Mouse (Mus musculus) brain, adult 2 months (tissue): ENCODE results near the gene Vmn2r15.

ENCODE experiments used
- DNase-seq: peaks from one replicate; pipeline ENCODE4 v3.0.0; 2011; ENCODE audit warnings: low read depth, low spot score

Gene Vmn2r15

DNA sequence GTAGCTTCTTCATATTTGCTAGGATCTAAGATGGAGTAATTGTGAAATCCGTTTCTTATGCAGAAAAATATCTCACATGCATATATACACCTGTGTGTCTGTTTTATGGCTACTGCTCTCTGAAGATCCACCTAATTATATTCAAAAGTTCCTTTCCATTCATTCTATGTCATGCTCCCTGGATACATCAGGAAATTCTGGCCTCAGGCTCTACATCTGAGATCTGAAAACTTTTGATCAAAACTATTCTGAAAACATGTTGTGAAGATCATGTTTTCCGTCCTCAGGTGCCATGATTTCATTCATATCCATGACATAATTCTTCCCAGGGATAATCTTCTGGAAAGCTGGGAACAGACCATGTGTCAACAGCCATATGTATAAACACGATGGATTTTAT is at the start of gene Vmn2r15:
Gene Vmn2r15, minus strand, starts transcription at position 101 of the 400 bp plus-strand sequence.
- no peak for DNase-seq

DNA sequence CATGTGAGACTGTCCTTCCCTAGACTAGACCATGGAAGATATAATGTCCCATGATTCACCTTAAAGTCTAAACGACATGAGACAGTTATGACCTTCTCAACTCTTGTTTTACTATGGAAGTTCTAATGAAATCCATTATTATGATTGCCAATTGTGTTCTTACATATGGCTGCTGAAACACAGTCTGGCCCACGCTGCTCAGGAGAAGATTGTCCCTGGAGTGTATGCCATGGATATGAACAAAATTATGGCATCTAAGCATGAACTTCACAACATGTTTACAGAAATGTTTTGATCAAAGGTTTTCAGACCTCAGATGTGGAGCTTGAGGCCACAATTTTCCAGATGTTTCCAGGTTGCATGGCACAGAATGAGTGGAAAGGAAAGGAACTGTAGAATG is 32.4 kb upstream of the Vmn2r15 start, which contains the start of gene Vmn2r16:
Gene Vmn2r16, plus strand, starts transcription at position 301 of the 400 bp plus-strand sequence.
- DNase-seq: no peak

DNA sequence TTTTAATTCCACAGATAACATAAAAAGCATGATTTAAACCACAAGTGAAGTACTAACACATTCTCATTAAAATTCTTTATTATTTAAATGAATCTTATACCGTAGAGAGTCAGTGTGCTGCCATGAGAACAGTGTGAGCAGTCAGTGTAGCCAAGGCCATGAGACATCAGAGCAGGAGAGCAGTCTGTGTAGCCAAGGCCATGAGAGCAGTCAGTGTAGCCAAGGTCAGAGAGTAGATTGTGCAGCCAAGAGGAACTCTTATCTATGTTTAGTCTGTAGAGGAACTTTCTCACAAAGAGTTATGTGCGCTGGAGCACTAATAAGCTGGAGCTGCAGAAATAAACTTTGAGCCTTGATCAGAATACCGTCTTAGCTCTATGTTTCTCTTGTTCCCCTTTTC is 2.8 kb downstream of the Vmn2r15 start:
- no peak for DNase-seq
